Mouse (Mus musculus): ENCODE results near the gene Abhd2. TPM values are rescaled to one million over a fixed set of nuclear protein-coding genes. Genes with fewer than 3 reads are reported as not detected.

Gene Abhd2
- 100 to 1,000 TPM; 121 to 124 TPM for total RNA-seq (2021)

GRCm38 (mm10) chr7:79272789-79273718 is at the start of gene Abhd2:
Abhd2 (plus strand) TSS chr7:79273199.
- DNase-seq (ENCODE audit: extremely low spot score in 1 of 2, low spot score in 2 of 2), result peak; percentile 100
- intact Hi-C loops (cut with DNase I), result no loop called here

GRCm38 (mm10) chr7:79225477-79225876 is 47.5 kb upstream of the Abhd2 start:
- DNase-seq (ENCODE audit: extremely low spot score in 1 of 2, low spot score in 2 of 2), result no peak
- intact Hi-C loops (cut with DNase I), result loop anchor here (5.0 kb wide), 2 partner anchors 83 to 298 kb away; no protein-coding TSS in a partner anchor

DNA sequence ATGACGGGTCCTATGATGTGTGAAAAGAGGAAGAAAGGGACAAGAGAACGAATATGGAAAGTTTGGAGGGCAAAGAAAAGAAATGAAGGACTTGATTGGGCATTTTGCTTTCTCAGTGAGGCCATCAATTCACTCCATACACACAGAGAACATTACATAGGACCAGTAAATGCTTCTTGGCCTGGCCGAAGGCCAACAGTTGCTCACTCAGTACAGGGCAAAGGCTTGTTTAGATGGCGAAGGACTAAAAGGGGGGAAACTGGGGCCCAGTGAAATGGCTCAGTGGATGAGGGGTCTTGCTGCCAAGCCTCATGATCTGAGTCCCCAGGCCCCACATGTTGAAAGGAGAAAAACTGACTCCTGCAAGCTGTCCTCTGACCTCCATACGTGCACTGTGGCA is 46.8 kb upstream of the Abhd2 start:
- intact Hi-C loops (cut with DNase I), result loop anchor here (5.0 kb wide), 2 partner anchors 84 to 299 kb away; no protein-coding TSS in a partner anchor

DNA sequence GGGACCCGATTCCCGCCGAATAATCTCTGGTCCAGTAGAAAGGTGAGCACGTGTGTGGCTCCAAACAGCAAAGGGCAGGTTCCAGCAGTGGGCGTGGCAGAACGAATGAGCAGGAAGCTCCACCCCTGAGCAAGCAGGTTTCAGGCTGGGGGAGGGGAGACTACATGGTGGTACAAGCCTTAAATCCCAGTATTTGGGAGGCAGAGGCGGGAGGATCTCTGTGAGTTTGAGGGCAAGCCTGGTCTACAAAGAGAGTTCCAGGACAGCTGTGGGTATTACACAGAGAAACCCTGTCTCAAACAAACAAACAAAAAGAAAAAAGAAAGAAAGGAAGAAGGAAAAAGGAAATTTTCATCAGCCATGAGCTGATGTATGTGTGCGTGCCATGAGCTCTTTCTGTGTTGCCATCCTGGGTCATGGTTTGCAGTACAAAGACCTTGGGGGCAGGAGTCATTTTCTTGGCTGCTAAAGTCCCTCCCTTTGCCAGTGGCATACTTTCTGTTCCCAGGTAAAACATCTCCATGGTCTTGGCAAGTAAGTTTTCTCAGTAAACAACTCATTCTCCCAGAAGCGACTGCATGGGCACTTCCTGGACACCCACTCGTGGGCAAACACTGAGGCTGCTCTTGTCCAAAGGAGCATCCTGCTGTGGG is 46.0 kb upstream of the Abhd2 start:
- DNase-seq (ENCODE audit: extremely low spot score in 1 of 2, low spot score in 2 of 2), result no peak
- intact Hi-C loops (cut with DNase I), result loop anchor here (5.0 kb wide), 2 partner anchors 85 to 300 kb away; no protein-coding TSS in a partner anchor

More for the DNA sequence above, 46.8 kb upstream of the Abhd2 start:
- no peak for DNase-seq (ENCODE audit: extremely low spot score in 1 of 2, low spot score in 2 of 2)

- DNase-seq (ENCODE audit: extremely low spot score in 1 of 2, low spot score in 2 of 2), result peak; percentile 55 to 78
Observed at GRCm38 (mm10) chr7:79228471-79228870, 44.5 kb upstream of the Abhd2 start.

DNA sequence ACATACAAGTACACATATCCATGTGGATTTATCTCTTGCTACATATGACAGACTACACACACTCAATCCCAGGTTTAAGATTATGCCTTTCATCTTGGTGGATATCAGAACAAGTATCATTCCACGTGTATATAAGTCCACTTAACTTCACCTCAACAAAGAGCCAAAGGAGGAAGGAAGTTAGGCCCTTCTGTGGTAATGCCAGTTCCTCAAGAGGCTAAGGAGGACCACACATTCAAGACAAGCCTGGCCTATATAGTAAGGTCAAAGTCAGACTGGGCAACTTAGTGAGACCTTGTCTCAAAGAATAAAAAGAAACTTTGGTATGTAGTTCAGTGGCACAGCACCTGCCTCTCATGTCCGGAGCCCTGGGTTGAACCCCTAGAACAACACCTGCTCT is 41.4 kb upstream of the Abhd2 start:
- DNase-seq (ENCODE audit: extremely low spot score in 1 of 2, low spot score in 2 of 2), result no peak
- intact Hi-C loops (cut with DNase I), result no loop called here

More at GRCm38 (mm10) chr7:79228471-79228870, 44.5 kb upstream of the Abhd2 start:
- intact Hi-C loops (cut with DNase I), result loop anchor here (5.0 kb wide), 2 partner anchors 86 to 301 kb away; no protein-coding TSS in a partner anchor

GRCm38 (mm10) chr7:79232048-79232447 is 41.0 kb upstream of the Abhd2 start:
- intact Hi-C loops (cut with DNase I), result no loop called here
- no peak for DNase-seq (ENCODE audit: extremely low spot score in 1 of 2, low spot score in 2 of 2)

DNA sequence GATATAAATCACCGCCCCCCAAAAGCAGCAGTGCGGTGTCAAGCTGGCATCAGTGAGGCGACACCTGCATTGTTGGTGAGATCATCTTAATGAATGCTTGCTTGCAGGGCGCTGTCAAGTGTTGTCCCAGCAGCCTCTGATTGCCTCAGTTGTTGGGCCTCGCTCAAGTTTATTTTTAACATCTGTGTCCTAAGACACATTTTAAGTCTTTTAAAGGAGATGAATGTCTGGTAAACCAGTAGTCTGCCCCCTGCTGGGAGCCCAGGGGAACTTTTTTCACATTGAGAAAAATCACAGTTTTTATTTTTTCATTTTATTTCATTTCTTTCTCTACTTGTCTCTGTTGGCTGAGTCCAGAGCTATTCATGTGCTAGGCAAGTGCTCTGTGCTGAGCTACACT is 34.3 kb upstream of the Abhd2 start:
- intact Hi-C loops (cut with DNase I), result loop anchor here (2.0 kb wide), 1 partner anchor 314 kb away; no protein-coding TSS in a partner anchor
- DNase-seq (ENCODE audit: extremely low spot score in 1 of 2, low spot score in 2 of 2), result peak in 1 of 2 experiments; percentile 47

DNA sequence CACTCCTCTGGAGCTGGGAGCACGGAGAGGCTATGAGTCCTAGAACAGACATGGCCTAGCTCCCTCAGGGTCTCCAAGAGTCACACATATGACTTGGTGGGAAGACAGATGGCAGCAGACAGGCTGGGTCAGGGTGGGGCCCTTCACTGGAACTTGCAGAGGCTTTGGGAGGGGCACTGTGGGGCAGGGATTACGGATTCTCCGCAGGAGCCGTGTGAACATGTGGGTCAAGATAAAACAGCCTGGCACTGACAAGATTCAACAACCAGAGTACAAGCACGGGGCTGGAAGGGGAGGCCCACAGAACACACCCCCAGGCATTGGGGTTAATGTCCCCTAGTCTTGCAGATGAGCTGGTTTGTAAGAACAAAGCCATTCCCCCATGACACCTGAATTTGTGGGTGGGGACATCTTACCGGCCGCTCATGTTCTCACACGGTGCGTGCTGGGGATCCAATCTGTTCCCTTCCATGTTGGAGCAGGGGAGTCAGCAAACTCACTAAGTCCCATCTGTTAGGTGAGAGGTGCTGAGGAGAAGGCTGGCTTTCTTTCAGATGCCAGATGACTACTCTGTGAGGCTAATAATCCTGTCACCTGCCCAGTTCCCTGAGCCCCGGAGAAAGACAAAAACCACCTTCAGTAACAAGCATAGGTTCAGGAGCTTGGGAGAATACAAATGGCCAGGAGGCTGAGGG is 30.9 kb upstream of the Abhd2 start:
- no peak for DNase-seq (ENCODE audit: extremely low spot score in 1 of 2, low spot score in 2 of 2)
- intact Hi-C loops (cut with DNase I), result loop anchor here (10.0 kb wide), 1 partner anchor 223 kb away; the partner anchor contains the start of gene Polg

DNA sequence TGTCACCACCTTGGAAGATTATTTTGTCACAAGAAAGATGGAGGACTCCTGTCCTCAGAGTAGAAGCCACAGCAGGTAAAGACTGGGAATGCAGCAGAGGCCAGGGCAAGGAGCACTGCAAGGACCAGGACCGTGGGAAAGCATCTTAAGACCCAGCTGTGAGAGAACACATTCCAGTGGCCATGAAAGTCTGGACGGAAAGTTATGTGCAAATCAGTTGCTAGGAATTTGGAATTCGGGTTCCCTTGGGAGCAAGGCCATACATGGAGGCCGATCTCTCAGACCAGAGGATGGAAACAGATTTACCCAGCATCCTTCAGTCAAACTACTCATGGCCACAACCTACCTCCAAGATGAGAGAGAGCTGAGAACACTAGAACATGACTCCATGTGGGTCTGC is 29.8 kb upstream of the Abhd2 start:
- intact Hi-C loops (cut with DNase I), result loop anchor here (10.0 kb wide), 1 partner anchor 222 kb away; the partner anchor contains the start of gene Polg
- DNase-seq (ENCODE audit: extremely low spot score in 1 of 2, low spot score in 2 of 2), result no peak

- intact Hi-C loops (cut with DNase I), result loop anchor here (1.0 to 10.0 kb wide), 2 partner anchors 104 to 219 kb away; partner anchors contain the start of gene Polg
- peak; percentile 59 to 85 for DNase-seq (ENCODE audit: extremely low spot score in 1 of 2, low spot score in 2 of 2)
Observed at GRCm38 (mm10) chr7:79246039-79246670, 26.8 kb upstream of the Abhd2 start.

- no peak for DNase-seq (ENCODE audit: extremely low spot score in 1 of 2, low spot score in 2 of 2)
- intact Hi-C loops (cut with DNase I), result loop anchor here (10.0 kb wide), 1 partner anchor 217 kb away; the partner anchor contains the start of gene Polg
Observed at GRCm38 (mm10) chr7:79247408-79247807, 25.6 kb upstream of the Abhd2 start.

DNA sequence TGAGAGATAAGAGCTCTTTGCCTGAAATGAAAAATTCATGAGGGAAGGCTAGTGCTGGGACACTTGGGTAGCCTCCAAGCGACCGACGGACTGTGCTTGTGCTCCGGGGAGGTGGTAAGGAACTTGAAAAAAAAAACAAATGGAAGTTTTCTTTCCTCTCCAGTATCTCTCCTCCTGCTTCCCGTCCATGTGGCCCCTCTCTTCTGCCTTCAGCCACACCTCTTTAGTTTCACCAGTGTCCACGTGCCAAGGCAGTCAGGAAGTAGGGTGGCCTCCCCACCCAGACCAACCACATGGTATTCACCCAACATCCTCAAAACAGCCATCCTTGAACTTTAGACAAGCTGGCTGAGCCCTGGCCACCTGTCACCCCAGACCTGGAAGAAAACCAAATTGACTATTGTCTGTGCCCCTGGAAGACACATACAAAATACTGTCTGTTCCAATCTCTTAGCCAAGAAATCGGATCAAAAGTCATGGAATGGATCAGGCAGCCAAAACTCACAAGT is 25.1 kb upstream of the Abhd2 start:
- intact Hi-C loops (cut with DNase I), result loop anchor here (10.0 kb wide), 1 partner anchor 217 kb away; the partner anchor contains the start of gene Polg
- DNase-seq (ENCODE audit: extremely low spot score in 1 of 2, low spot score in 2 of 2), result no peak

DNA sequence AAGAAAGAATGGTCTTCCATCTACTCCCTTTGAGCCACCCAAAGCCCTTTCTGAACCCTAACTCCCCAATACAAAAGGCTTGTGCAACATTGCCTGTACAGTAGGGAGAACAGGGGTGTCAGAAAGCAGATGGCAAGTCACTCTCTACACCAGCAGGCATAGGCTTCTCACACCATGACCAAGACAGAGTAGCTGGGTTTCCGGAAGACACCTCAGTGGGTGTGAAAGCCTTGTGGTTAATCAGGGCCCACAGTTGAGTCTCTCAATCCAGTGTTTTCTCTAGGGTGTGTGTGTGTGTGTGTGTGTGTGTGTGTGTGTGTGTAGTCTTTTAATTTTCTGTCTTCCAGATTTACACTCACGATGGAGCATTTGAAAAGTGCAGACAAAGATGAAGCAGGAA is 23.4 kb upstream of the Abhd2 start:
- DNase-seq (ENCODE audit: extremely low spot score in 1 of 2, low spot score in 2 of 2), result no peak
- intact Hi-C loops (cut with DNase I), result loop anchor here (10.0 kb wide), 1 partner anchor 215 kb away; the partner anchor contains the start of gene Polg

GRCm38 (mm10) chr7:79254248-79254888 is 18.6 kb upstream of the Abhd2 start:
- intact Hi-C loops (cut with DNase I), result no loop called here
- no peak for DNase-seq (ENCODE audit: extremely low spot score in 1 of 2, low spot score in 2 of 2)

DNA sequence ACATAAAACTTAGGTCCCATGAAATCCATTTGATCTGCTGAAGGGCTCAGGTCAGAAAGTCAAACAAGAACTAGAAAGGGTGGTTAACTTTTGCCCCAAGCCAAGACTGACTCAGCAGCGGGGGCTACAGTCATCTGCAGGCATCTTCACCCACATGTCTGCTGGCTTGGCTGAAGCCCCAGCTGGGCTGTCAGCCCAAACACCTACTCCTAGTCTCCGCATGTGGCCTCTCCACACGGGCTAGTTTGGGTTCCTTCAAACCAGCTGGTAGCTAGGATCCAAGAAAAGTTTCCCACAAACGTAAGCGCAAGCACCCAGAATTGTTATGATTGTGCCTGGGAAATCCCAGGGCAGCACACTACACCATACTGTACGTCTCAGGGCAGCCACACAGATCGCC is 17.6 kb upstream of the Abhd2 start:
- intact Hi-C loops (cut with DNase I), result no loop called here
- DNase-seq (ENCODE audit: extremely low spot score in 1 of 2, low spot score in 2 of 2), result peak in 1 of 2 experiments; percentile 54

- DNase-seq (ENCODE audit: extremely low spot score in 1 of 2, low spot score in 2 of 2), result no peak
- intact Hi-C loops (cut with DNase I), result no loop called here
Observed at GRCm38 (mm10) chr7:79255752-79256151, 17.2 kb upstream of the Abhd2 start.
